Mouse (Mus musculus) forebrain, embryonic 16.5 days (tissue): ENCODE measurements around the gene Gprin1. TPM values are rescaled to one million over a fixed set of nuclear protein-coding genes. Genes with fewer than 3 reads are reported as not detected.

Experiments used
- ATAC-seq: fragments of 200-750 bp; cut with Nextera tagmentation; 2 replicates; pipeline ENCODE4 v1.8.0; 2017; ENCODE audit warnings: mild to moderate bottlenecking, moderate library complexity
- H3K27ac ChIP-seq: fragments of 300-500 bp; sonication (generic); 2 replicates; pipeline ENCODE4 v1.5.1; 2014; ENCODE audit warnings: low read length, control low read depth
- H3K27me3 ChIP-seq: fragments of 300-500 bp; sonication (generic); replicated peaks from 2 replicates; pipeline ENCODE4 v1.6.1; 2014; ENCODE audit warnings: low read length; ENCODE audit not compliant: control insufficient read depth, insufficient read depth
- H3K36me3 ChIP-seq: fragments of 300-500 bp; sonication (generic); 2 replicates; pipeline ENCODE4 v1.6.1; 2014; ENCODE audit not compliant: control insufficient read depth, insufficient read depth
- H3K4me1 ChIP-seq: fragments of 300-500 bp; sonication (generic); replicated peaks from 2 replicates; pipeline ENCODE4 v1.6.1; 2014; ENCODE audit warnings: low read length; ENCODE audit not compliant: control insufficient read depth, insufficient read depth
- H3K4me2 ChIP-seq: fragments of 300-500 bp; sonication (generic); 2 replicates; pipeline ENCODE4 v1.6.1; 2014; ENCODE audit warnings: mild to moderate bottlenecking, low read length, control low read depth
- H3K4me3 ChIP-seq: fragments of 300-500 bp; sonication (generic); replicated peaks from 2 replicates; pipeline ENCODE4 v1.5.1; 2014; ENCODE audit warnings: mild to moderate bottlenecking, low read length, control low read depth
- H3K9ac ChIP-seq: fragments of 300-500 bp; sonication (generic); replicated peaks from 2 replicates; pipeline ENCODE4 v1.6.1; 2014; ENCODE audit warnings: low read depth, low read length, control low read depth
- H3K9me3 ChIP-seq: fragments of 300-500 bp; sonication (generic); 2 replicates; pipeline ENCODE4 v1.6.1; 2016; ENCODE audit warnings: low read length; ENCODE audit not compliant: control insufficient read depth
- WGBS: fragments of 180-500 bp; shearing (Covaris S2); extraction: QIAGEN DNeasy Blood & Tissue Kit; methylation state at CpG from one replicate; pipeline ENCODE4 v1.1.7; 2014; 5-methylcytosine and 5-hydroxymethylcytosine counted together
- polyA plus RNA-seq: library from polyadenylated mRNA; unstranded; fragments of >200 nt; fragmentation: Nextera tagmentation; extraction: Ambion mirVana; gene quantifications from 2 replicates; pipeline ENCODE4 v1.2.1, GENCODE M21; 2015

Gene Gprin1
- polyA plus RNA-seq, 1 experiment from 2014 or later, result 7.1 TPM

GRCm38 (mm10) chr13:54714393-54714792 lies 35.3 kb downstream of the Gprin1 start:
- WGBS, result 45% methylated on average over 4 of the region's 4 CpGs
- no peaks in the 10 kb centered on the region for H3K36me3 ChIP-seq
- no peak overlapping the region for H3K4me2 ChIP-seq
- H3K4me1 ChIP-seq, result no peaks in the 10 kb centered on the region
- H3K27me3 ChIP-seq, result no peaks in the 10 kb centered on the region
- ATAC-seq, result no peak
- H3K4me3 ChIP-seq, result no peak overlapping the region
- H3K27ac ChIP-seq, result no peak overlapping the region
- H3K9ac ChIP-seq, result no peak overlapping the region
- H3K9me3 ChIP-seq, result no peaks in the 10 kb centered on the region

- ATAC-seq, result no peak
- H3K4me2 ChIP-seq, result no peak overlapping the region
Measured at GRCm38 (mm10) chr13:54710866-54711265, 38.8 kb downstream of the Gprin1 start.

GRCm38 (mm10) chr13:54704890-54705289 lies 44.8 kb downstream of the Gprin1 start:
- Histone ChIP-seq H3K36me3 (no peaks in the 10 kb centered on the region), H3K27me3 (0 out of 2 replicates have a peak, but pooled peaks cover 2% of the 10 kb centered on the region), H3K9ac (no peak overlapping the region), H3K9me3 (no peaks in the 10 kb centered on the region), H3K4me1 (no peaks in the 10 kb centered on the region), H3K4me2 (no peak overlapping the region), H3K27ac (no peak overlapping the region), H3K4me3 (no peak overlapping the region)
- no peak for ATAC-seq
- WGBS, result 63% methylated on average over 6 of the region's 6 CpGs

More at GRCm38 (mm10) chr13:54710866-54711265, 38.8 kb downstream of the Gprin1 start:
- no peaks in the 10 kb centered on the region for H3K4me1 ChIP-seq
- H3K9ac ChIP-seq, result no peak overlapping the region
- no peaks in the 10 kb centered on the region for H3K9me3 ChIP-seq
- H3K27me3 ChIP-seq, result no peaks in the 10 kb centered on the region
- no peak overlapping the region for H3K4me3 ChIP-seq
- 67% methylated on average over 3 of the region's 3 CpGs for WGBS
- no peaks in the 10 kb centered on the region for H3K36me3 ChIP-seq
- no peak overlapping the region for H3K27ac ChIP-seq

GRCm38 (mm10) chr13:54702507-54702906 lies 47.2 kb downstream of the Gprin1 start:
- H3K4me3 ChIP-seq, result no peak overlapping the region
- H3K9ac ChIP-seq, result no peak overlapping the region
- 0 out of 2 replicates have a peak, but pooled peaks cover 2% of the 10 kb centered on the region for H3K27me3 ChIP-seq
- no peaks in the 10 kb centered on the region for H3K4me1 ChIP-seq
- 75% methylated on average over 7 of the region's 7 CpGs for WGBS
- H3K27ac ChIP-seq, result no peak overlapping the region
- no peak overlapping the region for H3K4me2 ChIP-seq
- H3K9me3 ChIP-seq, result no peaks in the 10 kb centered on the region
- no peak for ATAC-seq
- no peaks in the 10 kb centered on the region for H3K36me3 ChIP-seq

GRCm38 (mm10) chr13:54701243-54701642 lies 48.4 kb downstream of the Gprin1 start, which contains the start of gene Cdhr2:
Cdhr2 (plus strand) TSS chr13:54701461.
- Histone ChIP-seq H3K9me3 (no peaks in the 10 kb centered on the region), H3K4me1 (no peaks in the 10 kb centered on the region), H3K9ac (no peak within 1 kb of the TSS), H3K4me3 (no peak within 1 kb of the TSS), H3K27ac (no peak within 1 kb of the TSS), H3K36me3 (no peaks in the 10 kb centered on the region), H3K27me3 (0 out of 2 replicates have a peak, but pooled peaks cover 2% of the 10 kb centered on the region), H3K4me2 (no peak within 1 kb of the TSS)
- 71% methylated on average over 5 of the region's 5 CpGs for WGBS
- no peak for ATAC-seq

- WGBS, result 88% methylated on average over 11 of the region's 11 CpGs
- Histone ChIP-seq H3K27ac (no peak overlapping the region), H3K9ac (no peak overlapping the region), H3K27me3 (no peaks in the 10 kb centered on the region), H3K4me2 (no peak overlapping the region), H3K36me3 (no peaks in the 10 kb centered on the region), H3K4me1 (peaks cover 21% of the 10 kb centered on the region), H3K4me3 (no peak overlapping the region), H3K9me3 (no peaks in the 10 kb centered on the region)
- no peak for ATAC-seq
Measured at GRCm38 (mm10) chr13:54695479-54696230, 54.0 kb downstream of the Gprin1 start.

- peak; percentile 86 for ATAC-seq
- H3K27me3 ChIP-seq, result no peaks in the 10 kb centered on the region
- peaks cover 24% of the 10 kb centered on the region for H3K4me1 ChIP-seq
- H3K9ac ChIP-seq, result peak overlapping the region; percentile 64
- no peaks in the 10 kb centered on the region for H3K9me3 ChIP-seq
- peak overlapping the region; percentile 93 for H3K4me3 ChIP-seq
- H3K4me2 ChIP-seq, result peak overlapping the region; percentile 43
- peak overlapping the region; percentile 91 for H3K27ac ChIP-seq
- 18% methylated on average over 26 of the region's 26 CpGs for WGBS
- no peaks in the 10 kb centered on the region for H3K36me3 ChIP-seq
Measured at GRCm38 (mm10) chr13:54694348-54695060, 55.2 kb downstream of the Gprin1 start.

GRCm38 (mm10) chr13:54693558-54694347 lies 55.9 kb downstream of the Gprin1 start, which contains the start of gene Rnf44:
Rnf44 (minus strand) TSS chr13:54693907.
- WGBS, result under 1% methylated on average over 91 of the region's 92 CpGs

More at GRCm38 (mm10) chr13:54693558-54694347, 55.9 kb downstream of the Gprin1 start, which contains the start of gene Rnf44:
- Histone ChIP-seq H3K9ac (peak within 1 kb of the TSS; percentile 91), H3K27me3 (no peaks in the 10 kb centered on the region), H3K4me2 (peak within 1 kb of the TSS; percentile 79), H3K4me1 (peaks cover 24% of the 10 kb centered on the region), H3K4me3 (peak within 1 kb of the TSS; percentile 93), H3K9me3 (no peaks in the 10 kb centered on the region), H3K27ac (peak within 1 kb of the TSS; percentile 91), H3K36me3 (no peaks in the 10 kb centered on the region)
- ATAC-seq, result peak; percentile 96
